Mouse (Mus musculus) embryo, embryonic 9.5 days (tissue): ENCODE measurements around the gene Gars.

Source experiments
- DNase-seq: peaks from one replicate; pipeline ENCODE4 v3.0.0-alpha.2; 2017; ENCODE audit errors: extremely low spot score

The Gars gene

GRCm38 (mm10) chr6:55093431-55094146 lies 55.8 kb downstream of the Gars start:
- peak; percentile 22 for DNase-seq

- DNase-seq, result no peak
Observed at GRCm38 (mm10) chr6:55098030-55098429, 60.2 kb downstream of the Gars start.

- no peak for DNase-seq
Observed at GRCm38 (mm10) chr6:55098603-55099002, 60.8 kb downstream of the Gars start.

GRCm38 (mm10) chr6:55108358-55108757 lies 70.6 kb downstream of the Gars start:
- DNase-seq, result peak; percentile 52

- peak; percentile 51 for DNase-seq
Observed at GRCm38 (mm10) chr6:55117325-55118109, 79.7 kb downstream of the Gars start.

- no peak for DNase-seq
Observed at GRCm38 (mm10) chr6:55123056-55123455, 85.2 kb downstream of the Gars start.

- DNase-seq, result no peak
Observed at GRCm38 (mm10) chr6:55126576-55126975, 88.8 kb downstream of the Gars start.

GRCm38 (mm10) chr6:55128391-55128790 lies 90.6 kb downstream of the Gars start:
- DNase-seq, result no peak
